Mouse (Mus musculus) cerebellum, postnatal 4 days (tissue): ENCODE data around the gene Sart3.
"Not testable (repeated sequence)": the region's sequence is repeated elsewhere in the genome, so short reads cannot be mapped to it uniquely, and the experiment has no call there.

Experiments
- DNase-seq, 2 experiments: peaks; one replicate each; pipeline ENCODE4 v3.0.0; 2022; ENCODE audit warnings: low spot score in 2 of 2, mixed read lengths in 1 of 2

Gene Sart3

DNA sequence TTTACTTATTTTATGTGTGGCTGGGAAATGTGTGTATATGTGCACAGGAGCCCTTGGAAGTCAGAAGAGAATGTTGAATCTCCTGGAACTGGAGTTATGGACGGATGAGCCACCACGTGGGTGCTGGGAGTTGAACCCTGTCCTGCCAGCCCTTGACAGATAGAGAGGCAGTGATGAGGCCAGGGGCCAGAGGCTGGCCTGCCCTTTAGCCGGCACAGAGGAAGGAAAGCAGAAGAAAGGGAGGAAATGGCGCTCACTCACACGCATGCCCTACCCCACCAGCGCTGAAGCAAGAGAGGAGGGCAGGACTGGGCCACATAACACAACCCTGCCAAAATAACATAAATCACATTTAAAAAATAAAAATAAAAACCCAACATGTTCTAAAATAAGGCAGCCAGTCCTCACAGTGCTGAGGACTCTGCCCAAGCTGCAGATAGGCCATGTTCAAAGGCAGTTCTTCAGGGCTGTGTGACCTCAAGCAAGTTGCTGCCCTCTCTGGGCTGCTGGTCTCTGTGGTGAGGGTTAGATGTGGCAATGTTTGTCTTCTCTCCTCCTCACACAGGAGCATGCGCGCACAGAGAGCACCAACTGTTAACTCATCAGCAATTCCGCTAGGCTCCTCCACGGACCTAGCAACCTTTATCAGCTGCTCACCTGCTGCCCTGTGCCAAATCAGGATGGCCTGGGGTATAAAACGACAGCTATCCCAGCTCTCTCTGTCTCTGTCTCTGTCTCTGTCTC, 18.3 kb upstream of the Sart3 start:
- DNase-seq = no peak

DNA sequence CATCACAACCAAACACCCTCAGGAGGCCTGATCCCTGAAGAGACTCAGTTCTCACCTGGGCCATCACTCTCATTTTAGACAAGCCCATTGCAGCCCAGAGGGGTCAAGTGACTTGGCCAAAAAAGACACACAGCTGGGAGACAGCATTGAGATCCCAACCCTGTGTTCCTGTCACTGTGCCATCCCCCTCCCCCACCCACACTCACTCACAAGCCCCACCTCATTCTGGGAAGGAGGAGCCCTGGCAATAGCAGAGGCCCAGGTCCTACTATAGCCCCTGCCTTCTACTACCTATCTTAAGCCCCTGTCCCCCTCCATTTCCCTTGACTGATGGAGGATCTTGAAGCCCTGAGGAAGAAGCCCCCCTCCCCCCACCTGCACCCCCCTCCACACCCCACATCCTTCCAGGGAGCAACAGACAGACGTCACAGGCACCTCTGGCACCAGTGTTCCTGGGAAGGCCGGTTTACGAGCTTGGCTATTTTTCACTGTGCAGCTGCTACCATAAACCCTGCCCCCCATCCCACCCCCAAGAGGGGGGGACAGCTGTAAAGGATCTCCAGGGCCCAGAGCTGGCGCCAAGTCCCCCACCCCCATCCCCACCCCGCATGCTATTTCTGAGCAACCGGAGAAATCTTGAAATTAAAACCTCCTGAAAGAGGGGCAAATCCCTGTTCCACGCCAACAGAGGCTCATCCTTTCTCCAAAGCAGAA, 16.9 kb upstream of the Sart3 start:
- DNase-seq = no peak

DNA sequence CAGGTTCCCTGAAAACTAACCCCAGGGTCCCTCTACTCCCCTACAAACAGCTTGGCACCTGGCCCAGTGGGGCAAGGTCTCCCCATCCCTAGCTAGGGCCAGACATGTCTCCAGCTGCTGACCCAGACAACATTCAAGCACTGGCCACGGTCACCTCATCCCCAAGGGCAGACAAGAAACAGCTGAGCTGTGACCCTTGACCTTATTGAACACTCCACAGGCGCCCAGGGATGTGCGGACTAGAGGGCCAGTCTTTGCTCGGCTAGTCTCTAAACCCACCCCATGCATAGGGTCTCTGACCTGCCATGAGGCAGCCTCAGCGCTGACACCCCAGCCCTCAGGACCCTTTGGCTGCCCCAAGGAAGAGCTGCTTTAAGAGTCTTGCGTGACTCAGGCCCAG, 16.3 kb upstream of the Sart3 start:
- no peak for DNase-seq

DNA sequence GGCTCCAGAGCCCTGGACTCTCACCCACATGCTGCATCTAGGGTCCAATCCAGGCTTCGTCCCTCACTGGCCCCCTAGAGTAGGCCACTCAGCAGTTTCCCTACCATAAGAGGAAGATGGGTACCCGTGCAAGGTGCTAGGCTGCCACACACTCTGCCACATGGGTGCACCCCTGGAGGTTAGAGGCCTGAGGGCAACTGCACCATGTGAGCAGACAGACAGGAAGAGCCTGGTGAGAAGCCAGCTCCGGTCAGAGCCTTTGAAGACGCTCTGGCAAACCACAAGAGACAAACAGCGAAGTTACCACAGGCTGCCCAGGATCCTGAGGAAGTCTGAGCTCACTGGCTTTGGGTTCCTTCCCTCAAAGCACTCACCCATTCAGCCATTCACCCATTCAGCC, 14.7 kb upstream of the Sart3 start:
- no peak for DNase-seq

DNA sequence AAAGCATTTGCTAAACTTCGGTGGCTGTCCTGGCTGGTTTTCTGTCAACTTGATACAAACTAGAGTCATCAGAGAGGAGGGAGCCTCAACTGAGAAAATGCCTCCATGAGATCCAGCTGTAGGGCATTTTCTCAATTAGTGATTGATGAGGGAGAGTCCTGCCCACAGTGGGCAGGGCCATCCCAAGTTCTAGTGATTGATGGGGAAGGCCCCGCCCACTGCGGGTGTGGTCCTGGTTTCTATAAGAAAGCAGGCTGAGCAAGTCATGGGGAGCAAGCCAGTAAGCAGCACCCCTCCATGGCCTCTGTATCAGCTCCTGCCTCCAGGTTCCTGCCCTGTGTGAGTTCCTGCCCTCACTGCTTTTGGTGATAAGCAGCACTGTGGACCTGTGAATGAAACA, 11.8 kb upstream of the Sart3 start:
- not testable (repeated sequence) for DNase-seq

DNA sequence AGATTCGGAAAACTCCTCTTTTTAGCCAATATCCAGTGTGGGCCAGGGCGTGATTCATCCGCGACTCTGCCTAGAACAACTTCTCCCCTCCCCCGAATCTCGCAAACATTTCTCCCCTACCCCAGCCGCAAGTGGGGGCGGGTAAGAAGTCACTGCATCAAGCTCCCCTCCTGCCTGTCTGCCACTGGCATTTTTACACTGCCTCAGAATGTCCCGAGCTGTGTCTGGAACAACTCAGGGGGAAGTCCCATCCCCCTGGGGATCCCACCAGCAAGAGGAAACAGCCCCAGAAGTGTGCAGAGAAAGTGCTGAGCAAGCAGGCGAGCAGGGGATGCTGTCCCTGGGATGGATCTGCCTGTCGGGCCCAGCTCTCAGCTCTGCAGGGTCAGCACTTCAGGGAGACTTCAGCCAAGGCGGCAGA, 11.3 kb upstream of the Sart3 start:
- no peak for DNase-seq

DNA sequence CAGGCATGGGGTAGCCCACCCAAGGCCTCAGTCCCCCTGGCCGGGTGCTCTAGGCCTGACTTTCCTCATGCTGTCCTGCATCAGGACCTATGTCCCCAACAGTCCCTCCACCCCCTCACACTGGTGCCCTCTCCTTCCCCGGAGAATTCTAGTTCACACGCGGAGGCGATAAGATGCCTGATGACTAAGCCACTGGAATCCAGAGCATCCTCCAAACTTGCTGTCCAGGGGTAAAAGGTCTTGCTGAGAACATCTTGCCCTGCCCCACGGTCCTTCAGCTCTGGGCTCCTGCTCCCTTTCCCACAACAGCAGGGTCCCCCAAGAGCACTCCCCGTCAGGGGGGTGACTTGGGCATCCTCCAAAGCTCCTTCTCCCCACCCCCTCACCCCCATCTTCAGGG, 10.3 kb upstream of the Sart3 start:
- no peak for DNase-seq

DNA sequence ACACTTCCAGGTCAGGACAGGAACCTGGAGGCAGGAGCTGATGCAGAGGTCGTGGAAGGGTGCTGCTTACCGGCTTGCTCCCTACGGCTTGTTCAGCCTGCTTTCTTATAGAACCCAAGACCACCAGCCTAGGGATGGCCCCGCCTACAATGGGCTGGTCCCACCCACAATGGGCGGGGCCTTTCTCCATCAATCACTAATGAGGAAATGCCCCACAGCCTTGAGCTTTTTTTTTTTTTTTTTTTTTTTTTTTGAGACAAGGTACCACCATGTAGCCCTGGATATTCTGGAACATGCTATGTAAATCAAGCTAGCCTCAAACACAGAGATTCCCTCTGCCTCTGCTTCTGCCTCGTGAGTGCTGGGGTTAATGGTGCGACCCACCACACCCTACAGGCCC, 9.6 kb upstream of the Sart3 start:
- DNase-seq = no peak

DNA sequence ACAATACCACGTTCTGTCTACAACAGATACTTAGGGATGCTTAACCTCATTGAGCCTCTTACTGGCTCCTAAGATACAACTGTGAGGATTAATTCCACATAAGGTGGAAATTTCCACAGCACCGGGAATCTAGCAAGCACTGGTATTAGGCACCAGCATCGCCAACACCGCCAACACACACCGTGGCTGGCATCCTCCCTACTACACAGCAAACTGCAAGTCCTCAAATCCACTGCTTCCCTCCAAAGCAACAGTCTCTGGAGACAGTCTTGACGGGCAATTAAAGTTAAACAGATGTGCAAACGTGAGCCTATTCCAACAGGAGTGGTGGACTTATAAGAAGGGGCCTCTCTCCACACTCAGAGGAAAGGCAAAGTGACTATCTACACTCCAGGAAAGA, 8.9 kb upstream of the Sart3 start:
- DNase-seq = no peak

DNA sequence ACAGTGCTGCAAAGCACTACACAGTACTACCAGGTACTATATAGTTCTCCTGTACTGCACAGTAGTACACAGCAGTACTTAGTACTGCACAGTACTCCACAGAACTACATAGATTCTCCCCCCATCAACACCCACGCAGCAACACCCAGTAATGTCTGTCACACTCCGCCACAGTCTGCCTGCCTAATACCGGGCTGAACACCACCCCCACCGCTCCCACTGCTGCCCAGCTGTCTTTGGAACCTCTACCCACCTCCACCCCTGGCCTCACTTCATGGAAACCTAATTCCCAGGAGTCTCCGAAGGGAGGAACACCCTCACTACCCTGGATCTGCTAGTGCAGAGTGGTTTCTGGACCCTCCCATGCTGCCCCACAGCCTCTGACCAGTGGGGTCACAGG, 8.5 kb upstream of the Sart3 start:
- DNase-seq = no peak

DNA sequence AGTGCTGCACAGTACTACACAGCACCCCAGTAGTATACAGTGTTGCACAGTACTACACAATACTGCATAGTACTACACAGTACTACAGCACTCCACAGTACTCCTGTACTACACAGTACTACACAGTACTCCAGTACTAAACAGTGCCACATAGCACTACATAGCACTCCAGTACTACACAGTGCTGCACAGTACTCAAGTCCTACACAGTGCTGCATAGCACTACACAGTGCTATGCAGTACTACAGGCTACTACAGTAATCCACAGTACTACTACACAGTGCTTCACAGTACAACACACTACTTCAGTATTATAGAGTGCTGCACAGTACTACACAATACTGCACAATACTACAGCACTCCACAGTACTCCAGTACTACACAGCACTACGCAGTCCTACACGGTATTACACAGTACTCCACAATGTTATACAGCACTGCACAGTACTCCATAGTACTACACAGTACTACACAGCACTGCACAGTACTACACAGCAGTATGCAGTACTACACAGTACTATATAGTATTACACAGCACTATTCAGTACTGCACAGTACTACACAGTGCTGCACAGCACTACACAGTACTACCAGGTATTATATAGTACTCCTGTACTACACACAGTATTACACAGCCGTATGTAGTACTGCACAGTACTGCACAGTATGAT, 7.9 kb upstream of the Sart3 start:
- no peak for DNase-seq

DNA sequence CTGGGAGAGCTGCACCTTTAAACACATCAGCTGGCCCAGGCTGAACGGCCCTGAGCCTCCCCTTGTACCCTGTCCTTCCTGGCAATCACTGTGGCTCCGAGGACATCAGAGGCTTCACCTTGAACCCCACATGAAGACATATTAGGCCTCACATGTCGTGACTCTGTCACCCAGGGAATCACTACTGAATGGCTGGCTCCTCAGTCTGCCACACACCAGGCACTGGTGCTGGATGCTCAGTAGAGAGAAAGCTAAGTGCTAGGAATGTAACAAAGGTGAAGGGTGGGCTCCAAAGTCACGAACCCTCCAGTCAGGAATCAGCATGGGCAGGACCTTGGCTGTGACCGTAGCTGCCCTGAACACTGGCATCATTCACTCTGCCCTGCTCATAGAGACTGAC, 7.3 kb upstream of the Sart3 start:
- no peak for DNase-seq

DNA sequence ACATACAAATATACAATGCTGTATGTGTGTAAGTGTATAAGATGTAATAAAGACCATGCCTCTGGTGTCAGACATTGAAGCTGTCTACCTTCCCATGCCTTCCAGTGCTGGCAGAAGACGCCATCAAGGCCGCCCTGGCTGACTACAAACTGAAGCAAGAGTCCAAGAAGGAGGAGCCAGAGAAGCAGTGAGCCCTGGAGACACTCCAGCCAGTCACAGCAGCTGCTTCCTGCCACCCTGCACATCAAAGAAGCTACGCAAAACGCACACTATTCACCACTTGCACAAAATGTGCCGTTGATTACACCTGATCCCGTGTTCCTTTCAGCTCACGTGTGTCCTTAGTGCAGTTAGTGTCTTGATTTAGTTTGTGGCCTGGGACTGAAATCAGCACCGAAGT, 5.4 kb upstream of the Sart3 start:
- DNase-seq = not testable (repeated sequence)

DNA sequence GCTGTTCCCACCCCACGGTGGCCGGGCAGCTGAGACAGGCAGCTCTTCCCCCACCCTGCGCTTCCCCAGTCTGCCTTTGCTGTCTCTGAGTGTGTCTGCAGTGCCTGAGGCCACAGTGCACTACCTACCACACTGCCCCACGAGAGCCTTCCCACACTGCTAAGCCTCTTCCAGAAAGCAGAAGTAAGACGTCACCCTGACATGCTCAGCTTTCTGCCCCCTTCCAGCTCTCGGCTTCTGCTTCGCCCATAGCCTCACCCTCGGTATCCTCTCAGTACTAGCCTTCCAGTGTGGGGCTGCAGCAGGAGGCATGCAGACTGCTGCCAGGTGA, 4.6 kb upstream of the Sart3 start:
- DNase-seq = no peak

DNA sequence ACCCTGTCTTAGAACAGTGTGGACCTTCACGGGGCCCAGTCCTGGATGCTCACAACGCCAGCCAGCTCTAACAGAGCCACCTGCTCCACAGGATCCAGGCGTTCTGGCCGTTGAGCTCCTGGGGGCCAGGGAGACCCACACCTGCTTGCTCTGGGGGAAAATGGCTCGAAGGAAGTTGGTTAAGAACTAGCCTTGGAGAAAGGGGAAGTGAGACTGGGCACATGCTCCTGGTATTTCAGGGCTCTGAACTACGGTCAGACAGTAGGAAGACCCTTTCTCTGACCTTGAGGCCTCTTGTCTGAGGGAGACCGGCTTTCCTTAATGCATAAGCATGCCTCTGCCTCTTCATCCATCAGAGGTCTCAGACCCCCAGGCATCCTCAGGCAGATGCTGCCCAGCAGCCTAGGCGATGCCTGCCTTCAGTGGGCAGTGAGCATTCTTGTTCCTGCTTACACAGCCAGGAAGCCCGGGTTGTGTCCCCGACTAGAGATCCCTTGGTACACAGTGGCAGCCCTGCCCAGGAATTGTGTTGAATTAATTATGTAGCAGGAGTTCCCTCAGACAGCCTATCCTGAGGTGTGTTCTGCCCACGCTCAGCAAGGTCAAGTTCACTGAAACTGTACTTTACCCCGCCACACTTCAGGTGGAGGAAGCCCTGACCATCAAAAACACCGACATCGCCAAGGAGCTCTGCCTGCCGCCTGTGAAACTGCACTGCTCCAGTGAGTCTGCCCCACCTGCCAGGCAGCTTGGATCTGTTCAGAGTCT, 4.0 kb upstream of the Sart3 start:
- DNase-seq = no peak

DNA sequence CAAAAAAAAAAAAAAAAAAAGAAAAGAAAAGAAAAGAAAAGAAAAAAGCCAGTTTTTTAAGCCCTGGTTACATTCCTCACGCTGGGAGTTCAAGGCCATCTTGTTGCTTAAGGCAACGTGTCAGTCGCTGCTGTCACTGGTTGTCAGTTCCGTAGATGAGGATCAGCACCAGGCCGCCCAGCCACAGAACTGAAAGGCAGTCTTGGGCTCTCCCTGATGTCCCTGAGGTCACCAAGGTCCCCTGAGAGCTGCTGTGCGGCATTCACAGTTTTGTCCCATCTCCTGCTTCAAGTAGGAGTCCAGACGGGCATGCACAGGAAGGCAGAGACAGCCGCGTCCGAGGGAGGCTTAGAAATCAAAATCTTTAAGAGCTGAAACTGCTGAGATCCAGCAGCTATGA, 3.3 kb upstream of the Sart3 start:
- no peak for DNase-seq

DNA sequence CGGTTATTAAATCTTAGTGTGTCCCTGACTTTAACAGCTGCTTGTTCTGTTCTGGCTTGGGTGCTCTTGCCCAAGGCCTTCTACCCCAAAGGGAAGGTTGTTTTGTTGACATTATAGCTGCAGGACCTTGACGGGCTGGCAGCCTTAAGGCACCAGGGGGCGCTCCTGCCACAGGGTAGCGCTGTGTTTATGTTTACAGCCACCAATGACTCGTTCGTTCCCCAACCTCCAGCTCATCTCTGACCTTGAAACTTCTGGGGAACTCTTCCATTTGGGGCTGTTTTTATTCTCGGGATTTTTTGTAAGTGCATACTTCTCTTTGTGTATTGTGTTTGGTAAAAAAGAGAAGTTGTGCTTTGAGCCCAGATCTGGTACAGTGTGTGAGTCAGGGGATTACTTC, 1.4 kb upstream of the Sart3 start:
- DNase-seq = peak; percentile 79 to 90

DNA sequence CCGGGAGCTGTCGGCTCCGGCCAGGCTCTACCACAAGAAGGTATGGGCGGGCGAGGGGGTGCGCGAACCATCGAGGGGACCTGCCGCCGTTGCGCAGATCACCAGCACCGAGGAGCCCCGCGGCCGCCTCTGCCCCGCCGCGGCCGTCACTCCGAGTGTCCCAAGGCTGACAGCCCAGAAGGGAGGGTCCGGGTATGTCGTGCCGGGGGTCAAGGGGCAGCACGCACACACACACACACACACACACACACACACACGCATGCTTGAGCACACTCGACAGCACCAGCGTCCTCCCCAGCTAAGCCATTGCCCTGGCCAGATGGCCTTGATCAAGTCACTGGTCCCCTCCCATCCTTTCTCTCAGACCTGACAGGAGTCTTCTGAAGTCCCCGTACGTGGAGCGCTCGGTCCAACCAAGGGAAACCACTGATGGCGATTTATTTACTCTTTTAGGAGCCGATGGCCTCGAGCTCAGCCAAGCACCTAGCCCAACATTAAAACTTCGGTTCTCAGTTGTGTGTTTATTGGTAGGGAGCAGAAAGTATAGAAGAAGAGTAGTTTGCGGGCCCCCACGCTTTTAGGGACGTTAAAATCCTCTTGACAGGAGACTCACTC, 702 bp upstream of the Sart3 start:
- DNase-seq = no peak

DNA sequence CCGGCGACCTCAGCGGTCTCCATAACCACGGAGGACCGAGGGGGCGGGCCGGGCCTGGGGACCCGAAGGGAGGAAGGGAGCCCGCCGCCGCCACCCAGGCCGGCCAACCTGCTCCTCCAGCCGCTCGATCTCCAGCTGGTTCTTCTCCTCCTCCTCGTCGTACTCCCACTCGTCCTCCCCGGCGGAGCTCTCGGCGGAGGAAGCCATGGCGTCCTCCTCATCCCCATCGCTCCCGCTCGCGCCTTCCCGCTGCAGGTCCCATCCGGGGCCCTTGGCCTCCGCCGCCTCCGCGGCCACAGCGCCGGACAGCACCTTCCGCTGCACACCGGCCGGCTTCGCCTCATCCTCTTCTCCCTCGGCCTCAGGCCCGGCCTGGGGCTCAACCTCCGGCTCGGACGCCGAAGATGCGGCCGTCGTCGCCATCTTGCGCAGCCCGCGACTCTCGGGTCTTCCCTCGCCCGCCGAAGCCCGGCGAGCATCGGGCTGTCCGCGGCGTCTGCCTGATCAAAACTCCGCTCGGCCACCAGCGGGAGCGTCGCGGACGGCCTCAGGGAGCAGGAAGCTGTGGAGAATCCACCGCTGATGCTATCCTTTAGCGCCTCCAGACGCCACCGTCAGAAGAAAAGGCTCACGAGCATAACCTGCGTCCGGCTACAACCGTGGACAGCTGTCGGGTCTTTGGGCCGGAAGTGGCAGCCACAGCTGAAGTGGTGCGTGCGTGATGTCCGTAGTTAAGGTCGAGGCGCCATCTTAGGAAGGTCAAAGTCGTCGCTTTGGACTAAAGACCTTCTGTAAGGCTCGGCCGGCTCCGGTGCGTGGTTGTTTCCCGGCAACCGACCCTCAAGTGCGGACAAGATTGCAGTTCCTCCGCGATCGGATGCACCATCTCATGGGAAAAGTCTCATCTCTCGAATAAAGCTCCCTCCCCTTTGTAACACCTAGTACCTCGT, 822 bp downstream of the Sart3 start:
- peak; percentile 56 to 79 for DNase-seq

DNA sequence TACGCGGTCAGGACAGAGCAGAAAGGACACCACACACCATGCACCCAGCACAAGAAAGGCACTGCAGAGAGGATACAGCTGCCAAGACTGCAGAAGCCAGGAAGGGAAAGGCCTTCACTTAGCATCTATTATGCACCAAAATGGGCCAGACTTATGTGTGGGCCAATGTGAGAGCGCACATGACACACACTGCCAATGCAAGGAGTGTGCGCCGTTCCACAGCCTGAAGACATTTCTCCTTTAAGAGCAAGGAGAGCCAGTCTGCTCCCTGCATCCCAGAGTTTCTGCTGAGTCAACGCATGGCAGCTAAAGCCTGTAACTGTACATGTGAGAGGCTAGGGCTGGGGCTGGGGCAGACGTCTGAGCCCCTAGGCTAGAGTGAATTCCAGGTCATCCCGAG, 3.5 kb downstream of the Sart3 start:
- DNase-seq = no peak
